Mouse (Mus musculus): Measurements from ENCODE around the gene Nobox.

The Nobox gene

GRCm38 (mm10) chr6:43309454-43309853, at the start of gene Nobox:
Gene Nobox (minus strand): TSS chr6:43309554.
- DNase-seq, result peak; percentile 80

DNA sequence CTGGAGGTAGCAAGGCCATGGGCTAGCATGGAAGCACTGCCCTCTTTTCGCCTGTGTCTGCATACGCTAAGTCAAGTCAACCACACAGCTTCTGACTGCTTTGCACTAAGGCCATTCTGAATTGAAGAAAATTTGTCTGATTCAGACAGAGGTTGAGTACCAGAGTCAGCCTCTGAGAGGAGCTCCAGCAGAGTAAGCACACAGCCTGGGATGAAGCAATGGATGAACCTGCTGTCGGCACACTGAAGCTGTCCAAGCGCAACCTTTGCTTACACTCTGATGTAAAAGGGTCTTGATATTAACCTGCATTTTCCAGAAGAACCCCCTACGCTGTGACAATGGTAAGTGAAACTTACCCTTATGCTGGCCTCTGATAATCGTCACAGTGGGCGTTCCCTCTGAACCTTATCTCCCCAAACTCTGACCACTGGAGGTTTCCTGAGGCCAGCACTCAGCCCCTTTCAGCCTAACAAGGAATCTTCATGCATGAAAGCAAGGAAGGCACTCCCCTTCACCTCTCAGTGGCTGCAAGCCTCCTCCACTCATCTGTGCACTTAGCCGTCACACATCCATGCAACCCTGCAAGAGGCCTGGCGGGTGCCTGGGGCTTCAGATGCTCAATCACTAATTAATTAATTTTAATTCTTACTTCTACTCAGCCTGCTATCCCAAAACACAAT, 45.3 kb upstream of the Nobox start:
- no peak for DNase-seq

- no peak for DNase-seq
These were observed 44.1 kb upstream of the Nobox start for GRCm38 (mm10) chr6:43353446-43353845.

GRCm38 (mm10) chr6:43349083-43349482, 39.7 kb upstream of the Nobox start:
- DNase-seq, result no peak

- DNase-seq, result no peak
These were observed 38.3 kb upstream of the Nobox start for GRCm38 (mm10) chr6:43347637-43348036.

- DNase-seq, result no peak
These were observed 33.7 kb upstream of the Nobox start for GRCm38 (mm10) chr6:43343006-43343405.

DNA sequence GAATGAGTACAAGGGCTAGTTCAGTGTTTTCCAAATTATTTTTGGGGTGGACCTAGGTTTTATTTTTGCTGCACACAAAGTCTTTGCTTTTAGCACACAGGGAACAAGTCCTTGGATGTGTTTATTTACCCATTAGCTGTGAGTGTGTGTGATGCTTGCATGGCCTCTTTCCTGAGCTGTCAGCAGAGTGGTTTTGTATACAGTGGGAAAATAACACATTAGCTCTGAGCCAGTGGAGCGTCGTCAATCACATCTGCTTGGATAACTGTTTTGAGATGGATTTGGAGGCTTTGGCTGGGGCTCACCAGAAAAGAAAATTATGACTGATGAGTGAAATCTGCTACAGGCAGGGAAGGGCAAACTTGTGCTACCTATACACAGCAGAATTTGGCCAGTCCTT, 33.0 kb upstream of the Nobox start:
- no peak for DNase-seq

- DNase-seq, result no peak
These were observed 29.4 kb upstream of the Nobox start for GRCm38 (mm10) chr6:43338804-43339203.

- peak; percentile 98 for DNase-seq
These were observed 28.2 kb upstream of the Nobox start for GRCm38 (mm10) chr6:43337491-43337961.

DNA sequence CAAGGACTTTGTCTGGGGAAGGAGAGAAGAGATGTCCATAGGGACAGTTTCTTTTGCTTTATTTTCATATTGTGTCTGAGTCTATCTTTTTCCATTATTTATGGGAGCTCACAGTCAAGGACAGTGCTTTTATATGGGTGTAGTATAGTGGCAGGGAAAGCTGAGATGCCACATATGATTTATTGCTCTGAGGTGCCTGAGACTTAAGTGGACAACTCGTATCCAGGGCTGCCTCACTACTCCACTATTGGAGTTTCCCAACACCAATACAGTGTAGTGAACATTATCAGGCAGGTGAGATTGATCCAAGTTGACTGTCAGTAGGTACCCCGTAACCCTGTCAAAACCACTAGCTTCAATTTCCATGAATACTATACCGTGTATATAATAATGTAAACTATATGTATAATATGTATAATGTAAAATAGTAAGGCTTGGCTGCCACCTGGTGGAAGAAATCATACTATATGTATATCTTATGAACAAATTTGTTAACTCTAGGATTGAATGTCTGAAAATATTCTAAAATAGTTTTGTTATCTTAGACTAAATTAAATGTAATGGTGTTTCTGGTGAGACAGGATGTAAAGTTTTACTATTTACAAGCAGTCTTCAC, 26.4 kb upstream of the Nobox start:
- DNase-seq, result peak; percentile 45

GRCm38 (mm10) chr6:43333479-43333878, 24.1 kb upstream of the Nobox start:
- no peak for DNase-seq

DNA sequence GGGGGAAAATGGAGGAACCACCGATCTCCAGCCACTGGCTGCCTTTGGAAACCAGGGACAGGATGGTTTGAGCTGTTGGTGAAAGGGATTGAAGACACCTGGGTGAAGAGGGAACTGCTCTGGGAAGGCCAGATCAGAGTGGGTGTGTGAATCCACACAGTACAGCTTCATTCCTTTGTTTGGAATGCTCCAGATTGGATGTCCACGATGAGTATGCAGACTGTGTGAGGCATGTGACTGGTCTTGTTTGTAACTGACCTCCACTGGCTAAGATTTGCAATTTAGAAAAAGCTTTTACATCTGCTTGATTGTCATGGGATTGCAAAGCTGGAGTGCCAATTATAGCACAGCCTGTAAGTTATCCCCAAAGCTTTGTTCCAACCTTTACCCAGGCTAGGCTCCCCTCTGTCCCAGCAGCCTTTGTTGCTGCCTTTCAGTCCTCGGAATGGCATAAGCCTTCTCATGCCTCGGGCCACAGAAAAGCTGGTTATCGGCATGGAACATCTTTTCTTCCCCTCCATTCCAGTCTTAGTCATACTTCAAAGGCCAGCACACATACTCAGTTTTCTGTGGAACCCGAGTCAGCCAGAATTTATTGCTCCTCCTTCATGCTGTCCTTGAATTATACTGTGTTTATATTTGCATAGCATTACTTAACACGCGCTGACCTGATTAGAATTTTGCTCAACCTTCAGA, 3.8 kb upstream of the Nobox start:
- peak; percentile 24 for DNase-seq

DNA sequence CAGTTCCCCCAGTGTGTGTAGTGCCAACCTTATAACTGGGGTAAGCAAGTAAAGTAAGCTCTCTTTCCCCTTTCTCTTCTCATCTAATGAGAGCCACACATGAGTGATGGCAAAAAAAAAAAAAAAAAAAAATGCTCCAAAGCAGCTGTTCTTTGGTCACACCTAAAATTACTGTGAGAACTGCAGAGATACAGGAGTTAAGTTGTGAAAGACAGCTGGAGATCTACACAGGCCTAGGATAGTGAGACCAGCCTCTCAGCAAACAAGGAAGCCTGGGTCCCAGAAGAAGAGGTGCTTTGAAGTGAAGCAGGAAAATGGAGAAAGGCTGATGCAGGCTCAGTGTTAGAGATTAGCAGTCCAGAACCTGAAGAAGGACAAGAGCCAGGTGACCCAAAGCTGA, 3.2 kb upstream of the Nobox start:
- DNase-seq, result peak; percentile 75

DNA sequence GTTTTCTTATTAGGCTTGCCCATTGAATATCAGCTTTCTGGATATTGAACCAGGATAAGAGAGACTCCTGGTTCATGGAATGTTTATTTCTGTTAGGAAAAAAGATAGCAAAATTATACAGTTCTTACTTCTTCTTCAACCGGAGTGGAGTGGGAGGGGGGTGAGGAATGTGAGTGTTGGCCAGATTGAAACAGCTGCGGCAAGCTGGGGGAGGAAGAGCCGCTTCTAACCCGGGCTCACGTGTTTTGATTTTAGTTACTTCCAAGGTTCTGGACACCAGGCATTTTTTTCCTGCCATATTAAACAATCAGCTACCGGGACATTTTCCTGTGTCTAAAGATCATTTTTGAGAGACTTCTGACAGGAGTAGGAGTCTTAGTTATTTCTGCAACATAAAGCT, 717 bp upstream of the Nobox start:
- DNase-seq, result peak; percentile 78

- DNase-seq, result peak; percentile 63
These were observed 11.9 kb downstream of the Nobox start for GRCm38 (mm10) chr6:43297508-43297850.

DNA sequence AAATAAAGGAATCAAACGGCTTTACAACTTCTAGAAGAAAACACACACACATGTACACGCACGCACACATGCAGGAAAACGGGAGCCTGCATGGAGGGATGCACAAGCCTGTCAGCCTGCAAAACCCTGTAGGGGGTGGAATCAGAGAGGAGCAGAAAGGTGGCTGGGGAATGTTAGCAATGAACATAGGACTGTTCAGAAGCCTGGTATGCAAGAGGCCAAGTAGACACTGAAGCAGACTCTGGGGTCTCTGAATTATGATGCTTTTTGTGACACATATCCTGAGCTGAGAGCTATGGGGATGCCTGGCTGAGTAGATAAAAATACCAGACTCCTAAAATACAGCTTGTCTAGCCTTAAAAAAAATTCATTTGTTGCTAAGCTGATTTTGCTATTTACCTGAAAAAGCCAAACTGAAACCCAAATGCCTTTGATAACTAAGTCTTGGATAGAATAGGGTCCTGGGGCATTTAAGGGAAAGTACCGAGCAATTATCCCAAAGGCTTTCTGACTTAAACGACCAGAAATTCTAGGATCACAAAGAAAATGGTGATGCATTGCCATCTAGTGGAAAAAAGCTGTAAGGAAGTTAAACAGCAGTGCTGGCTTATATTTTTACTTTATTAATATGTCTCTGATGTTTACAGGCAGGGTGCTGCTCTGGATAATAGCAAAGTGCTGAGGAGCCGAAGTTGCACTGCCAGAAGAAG, 12.4 kb downstream of the Nobox start:
- no peak for DNase-seq

DNA sequence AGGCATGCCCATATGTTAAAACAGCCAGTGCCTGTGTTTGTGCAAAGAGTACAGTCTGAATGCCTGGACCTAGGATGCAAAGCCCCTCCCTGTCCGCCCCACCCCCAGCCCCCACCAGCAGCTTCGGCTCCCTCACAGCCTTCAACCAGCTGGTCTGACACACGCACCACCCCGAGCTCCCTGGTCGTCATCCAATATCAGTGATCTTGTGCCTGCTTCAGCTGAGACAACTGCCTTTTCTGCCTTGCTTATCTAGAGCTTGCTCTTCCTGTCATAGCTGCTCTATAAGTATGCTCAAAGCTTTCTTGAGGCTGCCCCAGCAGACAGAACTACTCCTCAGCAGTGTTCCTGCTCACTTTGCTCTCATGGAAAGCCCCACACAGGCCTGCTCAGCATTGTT, 13.4 kb downstream of the Nobox start:
- DNase-seq, result peak; percentile 61

- peak; percentile 35 for DNase-seq
These were observed 16.2 kb downstream of the Nobox start for GRCm38 (mm10) chr6:43293175-43293574.

DNA sequence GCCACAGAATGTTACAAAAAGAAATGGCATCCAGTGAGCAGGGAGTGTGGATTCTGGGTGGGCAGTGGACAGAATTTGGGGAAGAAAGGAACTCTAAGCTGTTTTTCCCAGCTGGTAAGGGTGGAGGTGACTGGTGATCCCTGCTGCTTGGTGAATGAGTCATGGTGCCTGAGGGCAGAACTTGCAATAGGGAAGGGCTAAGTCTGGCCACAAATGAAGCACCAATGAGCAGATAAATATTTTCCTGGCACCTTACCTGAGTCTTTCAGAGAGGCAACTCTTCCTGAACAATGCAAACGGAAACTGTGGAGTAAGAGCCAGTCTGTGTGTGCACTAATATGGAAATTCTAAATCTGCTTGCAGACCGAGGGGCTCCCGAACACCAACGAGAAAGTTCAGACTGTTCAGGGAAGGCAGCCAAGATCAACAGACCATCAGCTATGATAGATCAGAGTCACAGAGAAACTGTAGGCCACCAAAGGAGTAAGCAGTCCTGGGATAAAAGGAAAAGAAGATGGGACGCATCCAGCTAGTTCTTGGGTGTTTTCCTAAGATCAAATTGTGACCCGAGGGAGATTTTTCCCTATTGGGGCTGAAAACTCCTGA, 16.8 kb downstream of the Nobox start:
- peak; percentile 89 for DNase-seq

DNA sequence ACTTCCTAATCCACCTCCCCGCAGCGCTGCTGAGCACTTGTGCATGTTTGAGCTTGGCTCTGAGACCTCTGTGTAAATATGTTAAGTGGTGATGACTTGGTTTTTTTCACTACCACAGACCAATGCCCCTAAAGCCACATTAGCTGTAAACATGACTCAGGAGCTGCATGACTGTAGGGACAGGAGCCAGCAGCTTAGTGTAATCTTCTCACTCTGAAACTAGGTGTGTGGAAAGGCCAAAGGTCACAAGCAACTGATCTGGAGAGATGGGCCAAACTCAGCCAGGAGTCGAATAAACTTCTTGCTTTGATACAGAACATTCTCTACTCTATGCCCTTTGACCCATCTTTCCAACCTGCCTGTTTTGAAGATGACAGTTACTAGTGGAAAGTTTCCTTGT, 17.3 kb downstream of the Nobox start:
- peak; percentile 81 for DNase-seq

DNA sequence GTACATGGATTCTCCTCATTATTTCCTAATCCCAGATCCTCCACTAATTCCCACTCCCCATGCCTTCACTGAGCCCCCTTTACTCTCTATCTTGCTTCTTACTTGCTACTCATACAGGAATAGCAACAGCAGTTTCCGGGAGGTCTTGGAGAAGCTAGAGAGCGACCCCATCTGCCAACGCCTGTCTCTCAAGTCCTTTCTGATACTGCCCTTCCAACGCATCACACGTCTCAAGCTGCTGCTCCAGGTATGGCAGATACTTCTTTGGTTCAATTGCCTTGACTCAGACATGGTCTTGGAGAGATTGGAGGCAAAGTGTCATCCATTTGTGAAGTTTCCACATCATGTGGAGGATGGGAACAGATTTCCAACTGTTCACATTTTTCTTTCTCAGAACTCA, 28.9 kb downstream of the Nobox start:
- DNase-seq, result peak; percentile 84

- no peak for DNase-seq
These were observed 31.1 kb downstream of the Nobox start for GRCm38 (mm10) chr6:43278247-43278646.

GRCm38 (mm10) chr6:43274123-43274522, 35.2 kb downstream of the Nobox start:
- no peak for DNase-seq
